Mouse (Mus musculus): ENCODE results near the gene Lyzl4.
"Not testable (repeated sequence)": the region's sequence is repeated elsewhere in the genome, so short reads cannot be mapped to it uniquely, and the experiment has no call there.

GRCm38 (mm10) chr9:121593768-121594167 is 48.1 kb downstream of the Lyzl4 start:
- not testable (repeated sequence) for TF ChIP-seq TAL1, GATA1 (IDR thresholded peaks at IDR 0.05; ENCODE audit: low read length)

Data from erythroblast, embryonic 14.5 days (primary cell).